In genomic region chr15:88469508-88470455, GRCm38 (mm10) we compare ENCODE assay signal across 15 mouse cellular contexts.
DNase-seq lines count a peak whose midpoint lies in the region; ATAC-seq and TF ChIP-seq lines count a peak whose summit lies in the region.
"Had no signal": no experiment of that assay in that cellular context is flagged by ENCODE, and none has a peak within 500 bp of the region (broad histone marks: within the 10 kb centered on the region; RNA-seq: fewer than 3 reads in every experiment).

No protein-coding gene starts in this region.

- TF ChIP-seq POLR2A in brain, embryonic 14.5 days (IDR thresholded peaks at IDR 0.05; ENCODE audit: borderline replicate concordance, extremely low read depth, insufficient read depth, insufficient read length, poor library complexity, severe bottlenecking): no peak

- H3K4me2 ChIP-seq in forebrain, embryonic 15.5 days (replicated peaks): no peak overlapping the region
- H3K4me2 ChIP-seq in forebrain, embryonic 12.5 days: no peak overlapping the region
- H3K4me2 ChIP-seq in hindbrain, postnatal 0 days (ENCODE audit: low read depth, low read length): no peak overlapping the region
- H3K4me2 ChIP-seq: limb, embryonic 15.5 days; liver, embryonic 13.5 days; midbrain, embryonic 11.5 days; stomach, embryonic 15.5 days had no signal

- H3K9me3 ChIP-seq in forebrain, embryonic 15.5 days: no peaks in the 10 kb centered on the region
- H3K9me3 ChIP-seq in forebrain, embryonic 12.5 days: no peaks in the 10 kb centered on the region
- no peaks in the 10 kb centered on the region for H3K9me3 ChIP-seq in hindbrain, postnatal 0 days (ENCODE audit: low read length)
- H3K9me3 ChIP-seq in hindbrain, embryonic 10.5 days: no peaks in the 10 kb centered on the region
- H3K9me3 ChIP-seq in G1E (replicated peaks): peaks cover 82% of the 10 kb centered on the region
- H3K9me3 ChIP-seq: limb, embryonic 10.5 days; limb, embryonic 15.5 days; liver, embryonic 13.5 days; stomach, embryonic 15.5 days had no signal

- no peak overlapping the region for H3K4me3 ChIP-seq in forebrain, embryonic 15.5 days
- no peak overlapping the region for H3K4me3 ChIP-seq in forebrain, embryonic 12.5 days (replicated peaks)
- H3K4me3 ChIP-seq in hindbrain, postnatal 0 days (ENCODE audit: low read length): no peak overlapping the region
- H3K4me3 ChIP-seq in hindbrain, embryonic 10.5 days: no peak overlapping the region
- H3K4me3 ChIP-seq in G1E (ENCODE audit: low read depth, low read length): peak overlapping the region; percentile 45; the same call in 1 of the 2 replicates
- H3K4me3 ChIP-seq: limb, embryonic 10.5 days; limb, embryonic 15.5 days; liver, embryonic 13.5 days; stomach, embryonic 15.5 days had no signal

- H3K27me3 ChIP-seq in forebrain, embryonic 15.5 days: peaks cover 7% of the 10 kb centered on the region; the same call in 1 of the 2 replicates
- peaks cover 48% of the 10 kb centered on the region for H3K27me3 ChIP-seq in forebrain, embryonic 12.5 days
- H3K27me3 ChIP-seq in hindbrain, postnatal 0 days (ENCODE audit: insufficient read depth, low read length): peaks cover 3% of the 10 kb centered on the region; the same call in 1 of the 2 replicates
- H3K27me3 ChIP-seq in hindbrain, embryonic 10.5 days (ENCODE audit: insufficient read depth, poor library complexity, severe bottlenecking): peaks cover 37% of the 10 kb centered on the region; the same call in 1 of the 2 replicates
- H3K27me3 ChIP-seq in G1E (ENCODE audit: insufficient read depth, low read length): no peaks in the 10 kb centered on the region
- H3K27me3 ChIP-seq: limb, embryonic 15.5 days; liver, embryonic 13.5 days; stomach, embryonic 15.5 days had no signal

- peaks cover 30% of the 10 kb centered on the region for H3K4me1 ChIP-seq in forebrain, embryonic 15.5 days
- peaks cover 29% of the 10 kb centered on the region for H3K4me1 ChIP-seq in forebrain, embryonic 12.5 days
- no peaks in the 10 kb centered on the region for H3K4me1 ChIP-seq in hindbrain, postnatal 0 days (ENCODE audit: insufficient read depth, low read length)
- H3K4me1 ChIP-seq in hindbrain, embryonic 10.5 days (replicated peaks): peaks cover 20% of the 10 kb centered on the region; the same call in 1 of the 2 replicates
- H3K4me1 ChIP-seq in G1E (ENCODE audit: insufficient read depth, low read depth, low read length): no peaks in the 10 kb centered on the region
- H3K4me1 ChIP-seq: limb, embryonic 10.5 days; limb, embryonic 15.5 days; liver, embryonic 13.5 days; stomach, embryonic 15.5 days had no signal

- DNase-seq in hindbrain, postnatal 0 days (ENCODE audit: low spot score): peak; percentile 41
- DNase-seq in hindbrain, embryonic 10.5 days (ENCODE audit: low spot score): no peak
- DNase-seq in G1E (ENCODE audit: low spot score): no peak
- peak; percentile 84 for DNase-seq in brain, embryonic 14.5 days (ENCODE audit: low read depth)
- DNase-seq in urinary bladder, postnatal 25 days (ENCODE audit: low spot score): no peak
- DNase-seq: gastrocnemius, postnatal 10 days; liver, embryonic 13.5 days had no signal

- no peak overlapping the region for H3K27ac ChIP-seq in forebrain, embryonic 15.5 days (replicated peaks)
- no peak overlapping the region for H3K27ac ChIP-seq in forebrain, embryonic 12.5 days
- no peak overlapping the region for H3K27ac ChIP-seq in hindbrain, postnatal 0 days
- H3K27ac ChIP-seq in hindbrain, embryonic 10.5 days: no peak overlapping the region
- H3K27ac ChIP-seq: limb, embryonic 10.5 days; limb, embryonic 15.5 days; liver, embryonic 13.5 days; stomach, embryonic 15.5 days had no signal

- peak; percentile 55 for ATAC-seq in forebrain, embryonic 15.5 days (replicated peaks)
- ATAC-seq in forebrain, embryonic 12.5 days (ENCODE audit: low FRiP score): no peak
- 0 out of 2 replicates have a peak, but pooled peaks have one; percentile 21 for ATAC-seq in hindbrain, postnatal 0 days
- no peak for ATAC-seq in G1E (ENCODE audit: extremely low read depth, insufficient number of reproducible peaks, low FRiP score, poor library complexity, severe bottlenecking)
- ATAC-seq: activated CD4-positive, CD25-positive, alpha-beta regulatory T cell, adult 4 months; CD4-positive, CD25-positive, alpha-beta regulatory T cell, adult 4 months had no signal

- WGBS in forebrain, embryonic 15.5 days: 59% methylated on average over 15 of the region's 15 CpGs
- 79% methylated on average over 15 of the region's 15 CpGs for WGBS in forebrain, embryonic 12.5 days
- WGBS in hindbrain, postnatal 0 days: 60% methylated on average over 15 of the region's 15 CpGs
- 79% methylated on average over 15 of the region's 15 CpGs for WGBS in hindbrain, embryonic 10.5 days

- no peaks in the 10 kb centered on the region for H3K36me3 ChIP-seq in forebrain, embryonic 15.5 days
- H3K36me3 ChIP-seq in forebrain, embryonic 12.5 days (replicated peaks): no peaks in the 10 kb centered on the region
- H3K36me3 ChIP-seq in hindbrain, postnatal 0 days (ENCODE audit: insufficient read depth, low read length): no peaks in the 10 kb centered on the region
- H3K36me3 ChIP-seq in hindbrain, embryonic 10.5 days: no peaks in the 10 kb centered on the region
- no peaks in the 10 kb centered on the region for H3K36me3 ChIP-seq in G1E (replicated peaks)
- H3K36me3 ChIP-seq: limb, embryonic 10.5 days; limb, embryonic 15.5 days; liver, embryonic 13.5 days; stomach, embryonic 15.5 days had no signal

- TF ChIP-seq CTCF in hindbrain, postnatal 0 days (IDR thresholded peaks at IDR 0.05; ENCODE audit: low read depth): no peak
- no peak for TF ChIP-seq CTCF in G1E (IDR thresholded peaks at IDR 0.05; ENCODE audit: low read depth, low read length)
- TF ChIP-seq CTCF in brain, embryonic 14.5 days (IDR thresholded peaks at IDR 0.05; ENCODE audit: borderline replicate concordance, extremely low read depth, insufficient read depth, insufficient read length): no peak

- H3K9ac ChIP-seq in forebrain, embryonic 15.5 days (replicated peaks): no peak overlapping the region
- no peak overlapping the region for H3K9ac ChIP-seq in forebrain, embryonic 12.5 days
- no peak overlapping the region for H3K9ac ChIP-seq in hindbrain, postnatal 0 days (replicated peaks; ENCODE audit: low read length)
- H3K9ac ChIP-seq: limb, embryonic 15.5 days; liver, embryonic 13.5 days; stomach, embryonic 15.5 days had no signal

Comparison
In these comparisons a context has a peak if more than half of its experiments do, and no peak if none do; other contexts are left out.
1. ATAC-seq: peak in forebrain, embryonic 15.5 days (single experiment) and hindbrain, postnatal 0 days (single experiment); none in forebrain, embryonic 12.5 days (single experiment) and G1E (single experiment).
2. DNase-seq: peak in hindbrain, postnatal 0 days (single experiment) and brain, embryonic 14.5 days (single experiment); none in hindbrain, embryonic 10.5 days (single experiment), G1E (single experiment) and urinary bladder, postnatal 25 days (single experiment).